Mouse (Mus musculus): ENCODE results near the gene Gm10577.

Gm10577 gene

DNA sequence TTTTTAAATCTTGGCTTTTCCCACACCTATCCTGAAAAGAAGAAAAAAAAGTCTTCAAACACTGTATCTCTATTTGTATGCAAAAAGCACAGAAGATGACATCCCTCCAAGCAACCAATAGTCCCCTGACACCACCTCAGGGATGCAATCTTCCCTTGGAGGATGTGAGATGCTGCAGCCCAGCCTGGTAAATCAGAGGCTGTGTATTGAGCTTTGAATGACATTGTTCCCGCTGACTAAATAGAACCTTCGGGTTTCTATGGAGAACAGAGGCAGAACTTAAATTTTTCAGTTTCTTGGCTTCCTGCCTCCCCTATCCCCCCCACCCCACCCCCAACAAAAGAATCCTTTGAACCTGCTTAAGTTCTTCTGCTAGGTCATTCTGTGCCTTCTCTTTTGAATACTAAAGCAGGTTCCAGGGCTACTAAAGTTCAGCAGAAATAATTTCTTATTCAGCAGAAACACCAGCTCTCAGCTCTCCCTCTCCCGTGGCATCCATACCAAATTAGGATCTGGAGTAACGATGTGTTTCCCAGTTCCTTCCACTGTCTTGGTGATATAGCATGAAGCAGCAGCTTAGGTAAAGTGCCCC is 24.3 kb downstream of the Gm10577 start:
- no peak for DNase-seq (ENCODE audit: low read depth in 1 of 2, low spot score in 2 of 2)

DNA sequence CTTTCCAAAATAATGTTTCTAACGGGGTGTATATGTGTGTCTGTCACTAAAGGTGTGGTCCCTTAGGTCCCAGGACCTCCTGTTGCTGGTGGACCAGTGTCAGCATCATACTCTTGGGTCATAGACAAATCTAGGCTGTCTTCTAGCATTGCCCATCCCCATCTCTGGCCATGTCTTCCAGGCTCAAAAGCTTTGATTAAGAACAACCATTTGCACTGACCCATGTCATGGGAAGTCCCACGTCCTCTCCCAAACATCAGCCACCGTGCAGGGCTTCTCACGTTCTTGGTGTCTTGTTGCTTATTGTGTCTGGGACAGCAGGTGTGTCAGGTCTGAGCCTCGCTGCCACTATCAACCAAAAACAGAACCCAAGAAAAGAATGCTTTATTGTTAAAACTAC is 24.9 kb downstream of the Gm10577 start:
- no peak for DNase-seq (ENCODE audit: low read depth in 1 of 2, low spot score in 2 of 2)

DNA sequence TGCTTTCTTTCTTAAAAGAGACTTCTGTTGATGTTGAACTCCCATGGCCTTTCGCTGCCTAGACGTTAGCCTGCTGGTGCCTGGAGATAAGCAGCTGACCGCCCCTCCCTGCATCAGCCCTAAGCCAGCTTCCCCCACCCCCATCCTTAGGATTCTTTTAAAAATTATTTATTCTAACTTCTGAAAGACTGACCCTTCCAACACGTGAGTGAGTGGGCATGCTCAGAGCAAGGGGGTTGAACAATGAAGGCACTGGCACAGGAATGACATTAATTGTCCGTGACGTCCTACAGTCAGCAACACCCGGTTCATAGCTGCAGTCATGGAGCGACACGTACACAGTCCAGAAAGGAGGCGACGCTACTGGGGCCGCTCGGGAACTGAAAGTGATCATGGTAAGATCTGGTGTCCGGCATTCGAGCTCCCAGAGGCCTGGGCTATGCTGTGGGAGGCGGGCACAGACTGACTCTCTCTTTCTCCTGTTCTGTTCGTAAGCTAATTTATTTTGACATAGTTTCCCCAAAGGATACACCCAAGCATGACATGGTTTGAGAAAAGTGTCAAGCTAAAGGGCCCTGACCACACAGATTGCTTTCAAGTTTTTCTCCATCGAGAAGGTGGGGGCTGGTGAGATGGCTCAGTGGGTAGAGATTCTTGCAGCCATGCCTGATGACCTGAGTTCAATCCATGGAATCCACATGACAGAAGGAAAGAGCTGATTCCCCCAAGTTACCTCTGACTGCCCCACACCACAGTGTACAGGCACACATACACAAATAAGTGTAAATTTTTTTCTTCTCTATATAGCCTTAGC is 25.8 kb downstream of the Gm10577 start:
- DNase-seq (ENCODE audit: low read depth in 1 of 2, low spot score in 2 of 2): no peak

DNA sequence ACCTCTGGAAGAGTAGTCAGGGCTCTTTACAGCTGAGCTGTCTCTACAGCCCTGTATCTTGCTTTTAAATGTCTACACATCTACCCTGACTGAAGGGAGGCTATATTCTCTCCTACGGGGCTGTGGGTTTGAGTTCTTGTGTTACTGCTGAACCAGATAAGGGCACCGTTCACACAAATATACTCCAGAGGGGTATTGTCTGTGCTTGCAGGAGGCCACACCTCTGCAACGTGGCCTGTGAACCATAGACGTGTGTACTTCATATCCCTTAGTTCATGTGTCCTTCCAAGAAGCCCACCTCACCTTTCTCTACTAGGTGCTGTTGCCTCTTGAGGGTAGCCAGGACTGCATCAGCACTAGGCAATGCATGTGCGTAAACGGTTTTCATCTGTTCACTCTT is 28.4 kb downstream of the Gm10577 start:
- no peak for DNase-seq (ENCODE audit: low read depth in 1 of 2, low spot score in 2 of 2)

DNA sequence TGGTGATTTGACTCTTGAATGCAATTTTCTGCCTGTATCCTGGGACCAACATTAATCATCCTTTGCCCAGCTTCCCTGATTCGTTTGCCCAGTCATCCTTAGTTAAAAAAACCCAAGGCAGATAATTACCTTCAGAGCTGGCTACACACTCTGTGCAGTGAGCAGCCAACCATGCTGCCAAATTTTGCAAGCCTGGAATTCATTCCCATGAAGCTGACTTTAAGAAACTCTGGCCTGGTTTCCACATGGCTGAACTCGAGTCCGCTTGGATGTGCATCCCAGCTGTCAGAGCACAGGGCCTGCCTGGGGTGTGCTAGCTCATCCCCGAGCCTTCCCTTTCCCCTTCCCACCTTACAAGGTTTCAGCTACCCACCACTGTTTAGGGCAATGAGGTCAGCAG is 29.5 kb downstream of the Gm10577 start:
- DNase-seq (ENCODE audit: low read depth in 1 of 2, low spot score in 2 of 2): no peak

DNA sequence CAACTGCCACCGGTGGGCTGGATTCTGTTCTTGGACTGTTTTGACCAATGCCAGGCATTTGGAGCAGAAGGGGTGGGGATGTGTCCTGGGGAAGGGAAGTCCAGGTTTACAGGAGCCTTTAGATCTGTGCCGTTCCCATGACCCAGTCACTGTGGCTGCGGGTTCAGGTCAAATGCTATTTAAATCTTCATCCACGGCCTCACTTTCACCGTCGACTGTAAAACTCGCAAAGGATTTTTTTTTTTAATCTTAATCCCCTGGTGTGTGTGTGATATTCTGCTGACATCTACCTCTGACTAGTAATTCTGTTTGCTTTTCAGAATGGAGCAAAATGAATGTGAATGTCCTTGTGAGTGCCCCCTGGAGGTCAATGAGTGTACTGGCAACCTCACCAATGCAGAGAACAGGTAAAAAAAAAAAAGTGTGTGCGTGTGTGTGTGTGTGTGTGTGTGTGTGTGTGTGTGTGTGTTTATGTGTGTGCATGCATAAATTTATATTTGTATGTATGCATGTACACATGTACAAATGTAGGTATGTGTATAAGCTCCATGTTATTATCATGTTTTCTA is 32.2 kb downstream of the Gm10577 start:
- no peak for DNase-seq (ENCODE audit: low read depth in 1 of 2, low spot score in 2 of 2)

DNA sequence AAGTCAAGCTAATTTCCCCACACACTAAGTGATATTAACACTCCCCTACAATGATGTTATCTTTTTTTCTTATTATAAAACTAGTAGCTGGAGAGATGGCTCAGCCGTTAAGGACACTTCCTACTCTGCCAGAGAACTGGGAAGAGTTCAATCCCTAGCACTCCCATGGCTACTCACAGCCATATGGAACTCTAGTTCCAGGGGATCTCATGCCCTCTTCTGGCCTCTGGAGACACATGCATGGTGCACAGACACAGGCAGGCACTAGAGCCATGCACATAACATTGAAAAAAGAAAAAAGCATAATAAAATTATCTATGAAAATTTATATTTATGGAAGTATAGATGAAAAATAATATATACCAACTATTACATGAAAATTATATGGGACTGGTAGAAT is 33.3 kb downstream of the Gm10577 start:
- DNase-seq (ENCODE audit: low read depth in 1 of 2, low spot score in 2 of 2): no peak

DNA sequence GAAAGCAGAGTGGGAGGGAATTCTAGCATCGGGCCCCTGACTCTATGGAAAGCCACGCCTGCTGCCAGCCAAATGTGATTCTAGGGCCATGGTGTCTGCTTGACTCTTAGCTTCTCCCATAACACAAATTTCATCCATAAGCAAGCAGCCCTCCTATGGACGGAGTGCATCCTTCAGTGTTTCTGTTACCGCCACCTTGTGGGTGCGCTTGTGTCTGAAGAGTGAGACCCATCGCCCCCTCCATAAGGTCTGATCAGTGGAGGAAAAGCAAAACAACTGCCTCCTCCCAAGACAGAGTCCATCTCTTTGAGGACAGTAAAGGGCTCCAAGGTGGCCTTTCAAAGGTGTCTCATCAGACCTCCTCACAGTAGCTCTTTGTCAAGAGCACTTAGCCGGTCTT is 43.0 kb downstream of the Gm10577 start:
- no peak for DNase-seq (ENCODE audit: low read depth in 1 of 2, low spot score in 2 of 2)

DNA sequence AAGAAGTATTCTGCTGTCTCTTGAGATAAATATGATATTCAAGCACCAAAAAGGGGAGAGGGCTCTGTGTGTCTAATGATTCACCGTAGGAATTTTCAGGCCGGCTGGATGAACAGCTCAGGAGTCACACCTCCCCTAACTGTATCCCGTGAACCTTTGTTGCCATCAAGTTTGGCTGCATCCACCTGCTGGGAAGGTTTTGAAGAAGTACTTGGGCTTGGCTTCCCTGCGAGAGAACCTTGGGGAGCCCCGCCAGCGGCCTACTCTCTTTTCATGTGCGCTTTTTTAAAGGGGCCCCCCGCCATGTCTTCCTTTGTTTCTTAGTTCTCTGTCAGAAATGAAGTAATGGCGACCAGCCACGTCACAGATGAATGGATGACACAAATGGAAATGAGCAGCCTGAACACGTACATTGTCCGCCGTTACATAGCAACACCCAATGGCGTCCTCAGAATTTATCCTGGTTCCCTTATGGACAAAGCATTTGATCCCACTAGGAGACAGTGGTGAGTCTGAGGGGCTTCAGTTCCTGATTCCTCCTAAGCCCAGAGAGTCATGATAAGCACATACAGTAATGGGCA is 46.0 kb downstream of the Gm10577 start:
- DNase-seq (ENCODE audit: low read depth in 1 of 2, low spot score in 2 of 2): no peak

DNA sequence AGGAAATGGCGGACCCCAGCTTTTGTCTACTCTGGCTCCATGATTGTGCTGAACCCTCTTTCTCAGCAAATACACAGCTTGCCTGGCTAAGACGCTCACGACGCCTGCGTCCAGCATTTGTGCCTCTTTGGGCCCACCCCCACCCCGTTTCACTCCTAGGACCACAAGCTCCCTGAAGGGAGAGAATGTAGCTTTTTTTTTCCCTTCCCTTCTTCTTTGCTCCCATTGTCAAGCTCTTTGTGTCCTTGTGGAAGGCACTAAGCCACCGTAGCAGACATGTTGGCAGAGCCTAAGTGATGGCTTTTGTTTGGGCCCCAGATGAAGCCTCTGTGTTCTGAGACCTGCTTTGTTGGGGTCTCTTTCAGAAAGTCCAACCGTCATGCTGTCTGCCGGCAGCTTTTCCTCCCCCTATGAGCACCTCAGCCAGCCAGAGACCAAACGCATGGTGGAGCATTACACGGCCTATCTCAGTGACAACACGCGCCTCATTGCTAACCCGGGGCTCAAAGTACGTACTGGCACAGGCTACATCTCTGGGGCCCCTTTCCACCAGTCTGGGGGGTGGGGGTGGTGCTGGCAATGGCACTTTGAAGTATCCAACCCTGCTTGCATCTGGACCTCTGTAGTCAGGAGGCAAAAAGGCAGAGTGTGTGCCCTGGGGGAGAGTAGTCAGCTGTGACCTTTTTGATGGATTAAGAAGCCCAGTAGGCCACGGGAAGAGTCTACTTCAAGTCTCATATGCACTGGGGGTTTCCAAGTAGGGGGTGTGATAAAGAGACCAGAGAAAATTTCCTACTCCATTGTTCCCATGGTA is 46.6 kb downstream of the Gm10577 start:
- DNase-seq (ENCODE audit: low read depth in 1 of 2, low spot score in 2 of 2): no peak

All from monocyte, adult 2 months (primary cell).